Mouse (Mus musculus) brain, embryonic 18.5 days (tissue): ENCODE measurements around the gene Rpl23.
"Not testable (repeated sequence)": the region's sequence is repeated elsewhere in the genome, so short reads cannot be mapped to it uniquely, and the experiment has no call there.

Experiments
- DNase-seq: peaks from one replicate; pipeline ENCODE4 v3.0.0-alpha.2; 2012; ENCODE audit warnings: low read depth, low spot score

Rpl23 gene

GRCm38 (mm10) chr11:97766154-97766881 lies 15.9 kb downstream of the Rpl23 start, which contains the start of gene Cwc25:
Gene Cwc25, minus strand, starts transcription at chr11:97766556.
- peak; percentile 91 for DNase-seq

DNA sequence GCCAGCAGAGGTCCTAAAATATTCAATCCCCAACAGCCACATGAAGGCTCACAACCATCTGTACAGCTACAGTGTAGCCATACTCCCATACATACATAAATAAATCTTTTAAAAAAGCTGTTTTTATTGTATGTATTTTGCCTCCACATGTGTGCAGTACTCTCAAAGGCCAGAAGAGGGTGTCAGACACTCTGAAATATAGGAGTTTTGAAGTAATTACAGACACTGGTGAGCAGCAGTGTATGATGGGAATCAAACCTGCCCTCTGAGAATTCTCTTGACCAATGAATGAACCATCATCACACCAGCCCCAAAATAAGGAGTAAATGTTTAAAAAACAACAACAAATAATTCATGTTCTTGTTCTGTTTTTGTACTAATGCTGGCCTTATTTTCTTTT lies 20.6 kb downstream of the Rpl23 start:
- no peak for DNase-seq

GRCm38 (mm10) chr11:97758942-97759341 lies 23.3 kb downstream of the Rpl23 start:
- no peak for DNase-seq

DNA sequence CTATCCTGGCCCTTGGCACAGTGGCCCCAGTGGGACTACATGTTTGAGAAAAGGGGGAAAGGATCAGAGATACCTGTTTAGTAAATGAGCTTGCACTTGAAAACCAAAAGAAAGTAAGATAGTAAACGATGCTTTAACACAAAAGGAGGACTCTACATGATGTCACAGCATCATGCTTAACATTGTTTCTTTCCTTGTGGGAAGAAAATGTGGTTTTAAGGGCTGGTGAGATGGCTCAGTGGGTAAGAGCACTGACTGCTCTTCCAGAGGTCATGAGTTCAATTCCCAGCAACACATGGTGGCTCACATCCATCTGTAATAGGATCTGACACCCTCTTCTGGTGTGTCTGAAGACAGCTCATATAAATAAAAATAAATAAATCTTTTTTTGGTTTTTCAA lies 24.1 kb downstream of the Rpl23 start:
- DNase-seq = no peak

- no peak for DNase-seq
These were observed 29.0 kb downstream of the Rpl23 start for GRCm38 (mm10) chr11:97753277-97753676.

DNA sequence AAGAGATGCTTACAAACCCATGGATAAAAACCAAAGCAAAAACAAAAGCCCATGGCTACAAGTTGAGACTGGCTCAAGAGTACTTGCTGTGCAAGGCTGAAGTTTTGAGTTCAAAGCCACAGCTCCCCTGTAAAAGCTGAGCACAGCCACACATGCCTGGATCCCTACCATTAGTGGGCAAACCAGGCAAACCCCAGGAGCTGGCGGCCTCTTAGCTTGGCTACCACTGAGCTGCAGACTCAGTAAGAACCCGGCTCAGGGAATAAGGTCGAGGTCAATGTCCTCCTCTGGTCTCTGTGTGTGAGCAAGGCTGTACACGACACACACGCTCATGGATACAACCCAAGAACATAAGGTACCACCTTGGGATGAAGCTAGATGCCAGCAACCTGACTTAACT lies 33.7 kb downstream of the Rpl23 start:
- DNase-seq = no peak

- no peak for DNase-seq
These were observed 34.5 kb downstream of the Rpl23 start for GRCm38 (mm10) chr11:97747773-97748172.

DNA sequence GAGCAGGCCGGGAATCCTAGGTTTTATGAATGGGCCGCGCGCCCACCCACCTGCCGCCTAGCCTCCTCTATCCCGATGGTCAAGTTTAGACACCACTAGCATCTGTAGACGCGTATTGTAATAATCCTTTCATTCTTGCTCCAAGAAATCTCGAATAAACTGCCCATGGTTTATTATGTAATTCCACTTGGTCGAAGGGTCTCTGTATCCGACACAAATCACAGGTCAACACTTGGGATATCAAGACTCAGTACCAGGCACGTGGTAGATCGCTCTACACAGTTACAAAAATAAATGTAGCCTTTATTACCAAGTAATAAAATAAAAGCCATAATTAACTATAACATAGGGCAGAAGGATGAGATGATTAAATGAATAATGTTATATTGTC lies 36.9 kb downstream of the Rpl23 start:
- no peak for DNase-seq

DNA sequence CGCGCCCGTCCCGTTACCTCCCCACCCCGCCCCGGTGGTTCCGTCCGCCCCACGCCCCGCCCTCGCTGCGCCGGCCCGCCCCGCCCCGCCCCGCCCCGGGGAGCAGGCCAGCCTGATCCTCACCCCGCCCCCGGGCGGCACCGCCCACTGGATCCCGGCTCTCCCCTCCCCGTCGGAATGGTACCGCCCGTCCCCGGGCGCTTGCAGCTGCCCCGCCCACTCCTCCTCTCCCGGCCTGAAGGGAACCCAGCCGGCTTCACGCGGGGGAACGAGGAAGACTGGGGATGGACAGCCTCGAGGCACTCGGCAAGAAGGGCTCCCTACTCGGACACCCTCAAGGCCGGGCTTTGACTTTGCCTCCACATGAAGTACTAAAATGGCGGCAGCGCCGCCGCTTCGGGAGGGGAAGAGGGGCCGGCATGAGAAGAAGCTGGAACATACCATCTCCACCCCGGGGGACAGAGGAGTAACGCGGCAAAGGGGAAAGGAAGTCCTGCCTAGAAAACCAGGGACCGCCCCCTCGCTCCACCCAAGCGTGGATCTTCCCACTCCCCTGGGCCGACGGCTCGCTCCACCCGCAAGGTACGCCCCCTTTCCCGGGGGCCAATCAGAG lies 37.4 kb downstream of the Rpl23 start:
- DNase-seq = peak; percentile 99

DNA sequence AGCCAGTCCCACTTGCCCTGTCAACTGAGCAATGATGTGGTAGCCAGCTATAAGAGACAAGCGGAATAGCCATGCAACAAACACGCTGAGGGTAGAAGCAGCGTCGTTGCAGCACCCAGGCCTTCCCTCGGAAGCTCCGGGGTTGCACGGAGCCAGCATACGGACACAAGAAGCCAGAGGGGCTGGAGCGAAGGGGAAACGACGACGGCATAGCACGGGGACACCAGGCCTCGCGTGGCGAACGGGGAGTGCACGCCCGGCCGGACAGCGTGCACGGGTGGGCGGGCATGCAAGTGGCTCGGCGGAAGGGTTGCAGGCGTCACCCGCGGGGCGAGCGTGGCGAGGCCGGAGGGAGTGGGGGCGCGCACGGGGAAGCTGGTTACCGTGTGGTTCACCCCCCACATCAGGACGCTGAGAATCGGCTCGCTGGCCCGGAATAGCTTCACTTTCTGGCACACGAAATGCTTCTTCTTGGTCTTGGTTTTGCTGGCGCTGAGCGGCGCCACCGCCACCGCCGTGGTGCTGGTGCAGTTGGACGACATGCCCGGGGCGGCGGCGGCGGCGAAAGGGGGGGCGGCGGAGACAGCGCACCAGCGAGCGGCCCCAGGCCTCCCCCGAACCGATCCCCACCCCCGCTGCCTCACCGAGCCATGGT lies 38.0 kb downstream of the Rpl23 start, which contains the start of gene Pip4k2b:
Pip4k2b (minus strand) TSS at position 642 of the 655 bp plus-strand sequence.
- DNase-seq = peak; percentile 28

GRCm38 (mm10) chr11:97743423-97743822 lies 38.8 kb downstream of the Rpl23 start:
- no peak for DNase-seq

DNA sequence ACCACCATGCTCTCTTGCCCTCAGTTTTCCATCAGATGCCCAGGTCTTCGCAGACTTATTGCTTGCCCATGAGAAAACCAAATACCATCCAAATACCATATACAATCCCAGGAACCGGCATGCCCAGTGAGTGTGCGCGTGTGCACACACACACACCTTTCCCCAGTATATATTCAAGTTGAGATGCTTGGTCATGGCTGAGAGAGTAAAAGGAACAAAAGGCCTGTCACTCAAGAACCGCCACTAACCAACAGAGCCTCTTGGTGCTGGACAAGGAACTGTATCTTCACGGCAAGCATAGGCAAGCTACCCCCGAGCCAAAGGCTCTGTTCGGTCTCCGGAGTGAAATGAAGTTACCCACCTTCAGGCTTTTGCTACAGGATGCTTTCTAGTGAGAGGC lies 39.6 kb downstream of the Rpl23 start:
- DNase-seq = no peak

DNA sequence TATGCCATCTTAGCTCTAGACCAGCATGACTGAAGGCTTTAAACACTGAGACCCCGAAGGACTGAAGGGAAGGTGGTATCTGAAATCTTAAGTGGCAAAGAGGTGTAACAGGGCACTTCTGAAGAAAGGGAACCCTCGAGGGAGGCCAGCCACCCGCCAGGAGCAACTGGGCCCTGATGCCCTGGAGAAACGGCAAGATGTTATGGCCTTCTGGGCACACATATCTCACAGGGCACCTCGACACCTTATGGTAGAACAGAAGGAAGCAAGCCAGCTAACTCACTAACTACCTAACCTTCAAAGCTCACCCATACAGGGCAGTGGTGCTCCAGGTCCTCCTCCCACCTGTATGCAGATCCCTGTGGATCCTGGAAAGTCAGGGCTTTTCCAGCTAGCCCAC lies 40.1 kb downstream of the Rpl23 start:
- DNase-seq = no peak

DNA sequence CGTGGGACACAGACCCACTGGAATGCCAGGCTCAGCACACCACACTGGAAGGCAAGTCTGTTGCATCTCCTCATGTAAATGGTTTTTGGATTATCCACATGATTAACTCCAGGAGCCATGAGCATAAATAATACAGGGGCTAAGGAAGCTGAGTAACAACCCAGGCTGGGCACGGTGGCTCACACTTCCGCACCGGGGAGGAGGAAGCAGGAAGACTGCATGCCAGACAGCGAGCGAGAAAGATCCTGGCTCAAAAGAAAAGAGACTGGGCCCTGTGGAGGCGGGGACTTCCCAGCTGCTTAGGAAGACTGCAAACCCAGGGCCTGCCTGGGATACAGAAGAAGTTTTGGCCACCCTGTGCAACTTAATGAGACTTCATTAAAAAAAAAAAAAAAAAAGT lies 42.0 kb downstream of the Rpl23 start:
- no peak for DNase-seq

GRCm38 (mm10) chr11:97739155-97739554 lies 43.1 kb downstream of the Rpl23 start:
- DNase-seq = no peak

GRCm38 (mm10) chr11:97738703-97739102 lies 43.5 kb downstream of the Rpl23 start:
- no peak for DNase-seq

DNA sequence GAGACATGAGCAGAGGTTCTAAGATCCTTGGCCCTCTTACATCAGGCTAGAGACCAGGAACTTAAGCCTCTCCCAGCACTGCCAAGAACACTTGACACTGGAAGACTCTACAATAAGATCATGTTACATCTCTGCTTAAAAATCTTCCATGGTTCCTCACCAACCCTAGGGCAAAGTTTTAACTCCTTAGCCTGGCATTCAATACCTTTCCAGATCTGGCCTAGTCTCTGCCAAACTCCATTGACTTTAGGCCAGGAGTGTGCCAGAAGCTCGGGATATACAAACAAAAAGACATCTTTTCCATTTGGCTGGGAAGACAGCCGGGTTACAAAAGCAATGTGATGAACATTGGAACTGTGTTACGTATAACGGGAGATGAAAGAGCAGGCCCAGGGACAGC lies 44.6 kb downstream of the Rpl23 start:
- no peak for DNase-seq

DNA sequence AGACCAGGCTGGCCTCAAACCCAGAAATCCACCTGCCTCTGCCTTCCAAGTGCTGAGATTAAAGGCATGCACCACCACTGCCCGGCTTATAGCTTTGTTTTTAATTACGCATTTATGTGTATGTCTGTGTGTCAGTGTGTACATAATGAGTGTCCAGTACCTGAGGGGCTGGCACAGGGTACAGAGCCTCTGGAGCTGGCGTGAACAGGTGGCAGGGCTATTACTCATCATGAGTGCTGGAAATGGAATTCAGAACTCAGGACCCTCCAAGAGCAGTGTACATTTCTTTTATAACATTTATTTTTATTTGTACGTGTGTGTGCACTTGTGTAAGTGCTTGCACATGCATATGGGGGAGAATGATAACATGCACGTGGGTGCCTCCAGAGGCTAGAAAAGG lies 45.6 kb downstream of the Rpl23 start:
- no peak for DNase-seq

DNA sequence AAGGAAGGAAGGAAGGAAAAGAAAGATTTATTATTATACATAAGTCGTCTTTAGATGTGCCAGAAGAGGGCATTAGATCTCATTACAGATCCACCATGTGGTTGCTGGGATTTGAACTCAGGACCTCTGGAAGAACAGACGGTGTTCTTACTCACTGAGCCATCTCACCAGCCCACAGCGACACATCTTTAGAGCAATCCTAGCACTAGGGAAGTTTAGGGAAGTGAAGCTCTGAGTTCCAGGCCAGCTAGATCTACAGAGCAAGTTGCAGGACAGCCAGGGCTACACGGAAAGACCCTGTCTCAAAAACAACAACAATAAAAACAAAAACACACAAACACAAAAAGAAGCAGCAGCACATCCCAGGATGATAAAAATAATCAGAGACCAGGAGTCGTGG lies 47.4 kb downstream of the Rpl23 start:
- DNase-seq = not testable (repeated sequence)

DNA sequence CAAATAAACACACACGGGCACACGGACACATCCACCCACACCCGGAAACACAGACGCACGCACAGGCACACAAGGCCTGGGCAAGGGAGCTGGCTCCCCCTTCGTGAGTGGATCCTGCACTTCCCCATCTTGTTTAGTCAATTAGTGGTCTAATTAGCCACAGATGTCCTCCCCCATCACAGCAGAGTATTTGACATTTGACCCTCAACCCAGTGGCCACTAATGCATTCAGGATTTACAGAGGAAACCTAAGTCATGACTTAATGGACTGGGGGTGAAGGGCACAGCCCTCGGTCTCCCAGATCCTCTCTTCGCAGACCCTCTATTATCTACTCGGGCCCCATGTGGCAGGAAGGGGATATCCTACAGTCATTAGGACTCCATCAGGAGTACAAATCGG lies 48.5 kb downstream of the Rpl23 start:
- DNase-seq = no peak

DNA sequence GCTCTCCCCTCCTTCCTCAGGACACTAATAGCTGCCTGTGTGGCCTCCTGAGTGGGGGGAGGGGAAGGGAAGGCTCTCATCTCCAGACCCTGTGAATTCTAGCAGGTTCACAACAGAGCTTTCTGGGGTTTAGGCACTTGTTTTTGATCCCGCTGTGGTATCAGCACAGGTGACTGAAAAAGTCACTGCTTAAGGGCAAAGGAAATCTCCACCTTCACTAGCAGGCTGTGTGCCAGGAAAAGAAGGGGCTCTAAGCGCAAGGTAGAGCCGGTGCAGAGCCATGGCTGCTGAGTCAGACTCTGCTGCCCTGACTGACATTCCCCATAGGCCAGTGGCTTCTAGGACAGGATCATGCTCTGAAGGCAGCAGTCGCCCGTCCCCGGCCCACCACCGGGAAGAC lies 53.5 kb downstream of the Rpl23 start:
- no peak for DNase-seq

- no peak for DNase-seq
These were observed 53.9 kb downstream of the Rpl23 start for GRCm38 (mm10) chr11:97728311-97728710.
